Mouse (Mus musculus) brain, adult 2 months (tissue): ENCODE data around the gene Rrp15.

Experiments used
- DNase-seq: peaks from one replicate; pipeline ENCODE4 v3.0.0; 2011; ENCODE audit warnings: low read depth, low spot score

Gene Rrp15

GRCm38 (mm10) chr1:186714215-186714614 lies 34.9 kb downstream of the Rrp15 start:
- DNase-seq: no peak

- peak; percentile 72 for DNase-seq
Measured at GRCm38 (mm10) chr1:186712802-186713471, 36.2 kb downstream of the Rrp15 start.

- DNase-seq: peak; percentile 68
Measured at GRCm38 (mm10) chr1:186705915-186706248, 43.3 kb downstream of the Rrp15 start, which contains the start of gene Tgfb2. TSS of gene Tgfb2 (minus strand) at chr1:186705989.

GRCm38 (mm10) chr1:186705203-186705914 lies 43.8 kb downstream of the Rrp15 start:
- DNase-seq: peak; percentile 71

- peak; percentile 24 for DNase-seq
Measured at GRCm38 (mm10) chr1:186703980-186704701, 45.0 kb downstream of the Rrp15 start.

- no peak for DNase-seq
Measured at GRCm38 (mm10) chr1:186703256-186703979, 45.7 kb downstream of the Rrp15 start.

GRCm38 (mm10) chr1:186702391-186703255 lies 46.5 kb downstream of the Rrp15 start:
- peak; percentile 47 for DNase-seq

- no peak for DNase-seq
Measured at GRCm38 (mm10) chr1:186701206-186701905, 47.8 kb downstream of the Rrp15 start.

GRCm38 (mm10) chr1:186700496-186700895 lies 48.7 kb downstream of the Rrp15 start:
- no peak for DNase-seq

- DNase-seq: no peak
Measured at GRCm38 (mm10) chr1:186698583-186699338, 50.4 kb downstream of the Rrp15 start.

GRCm38 (mm10) chr1:186696231-186696630 lies 52.9 kb downstream of the Rrp15 start:
- DNase-seq: no peak

- peak; percentile 43 for DNase-seq
Measured at GRCm38 (mm10) chr1:186695361-186695760, 53.8 kb downstream of the Rrp15 start.

- no peak for DNase-seq
Measured at GRCm38 (mm10) chr1:186692370-186692769, 56.8 kb downstream of the Rrp15 start.

GRCm38 (mm10) chr1:186691708-186692107 lies 57.5 kb downstream of the Rrp15 start:
- DNase-seq: no peak

GRCm38 (mm10) chr1:186684041-186684440 lies 65.1 kb downstream of the Rrp15 start:
- no peak for DNase-seq

GRCm38 (mm10) chr1:186682606-186683005 lies 66.6 kb downstream of the Rrp15 start:
- DNase-seq: peak; percentile 69

- DNase-seq: no peak
Measured at GRCm38 (mm10) chr1:186677614-186678013, 71.5 kb downstream of the Rrp15 start.

- no peak for DNase-seq
Measured at GRCm38 (mm10) chr1:186676199-186676598, 73.0 kb downstream of the Rrp15 start.

- no peak for DNase-seq
Measured at GRCm38 (mm10) chr1:186675263-186675662, 73.9 kb downstream of the Rrp15 start.

- DNase-seq: no peak
Measured at GRCm38 (mm10) chr1:186674621-186675020, 74.5 kb downstream of the Rrp15 start.
